Mouse (Mus musculus): ENCODE data around the gene Trmt10c. TPM values are rescaled to one million over a fixed set of nuclear protein-coding genes. Genes with fewer than 3 reads are reported as not detected.

Gene Trmt10c
- total RNA-seq, 2 experiments from 2014 or later: 9.3 to 10.0 TPM

DNA sequence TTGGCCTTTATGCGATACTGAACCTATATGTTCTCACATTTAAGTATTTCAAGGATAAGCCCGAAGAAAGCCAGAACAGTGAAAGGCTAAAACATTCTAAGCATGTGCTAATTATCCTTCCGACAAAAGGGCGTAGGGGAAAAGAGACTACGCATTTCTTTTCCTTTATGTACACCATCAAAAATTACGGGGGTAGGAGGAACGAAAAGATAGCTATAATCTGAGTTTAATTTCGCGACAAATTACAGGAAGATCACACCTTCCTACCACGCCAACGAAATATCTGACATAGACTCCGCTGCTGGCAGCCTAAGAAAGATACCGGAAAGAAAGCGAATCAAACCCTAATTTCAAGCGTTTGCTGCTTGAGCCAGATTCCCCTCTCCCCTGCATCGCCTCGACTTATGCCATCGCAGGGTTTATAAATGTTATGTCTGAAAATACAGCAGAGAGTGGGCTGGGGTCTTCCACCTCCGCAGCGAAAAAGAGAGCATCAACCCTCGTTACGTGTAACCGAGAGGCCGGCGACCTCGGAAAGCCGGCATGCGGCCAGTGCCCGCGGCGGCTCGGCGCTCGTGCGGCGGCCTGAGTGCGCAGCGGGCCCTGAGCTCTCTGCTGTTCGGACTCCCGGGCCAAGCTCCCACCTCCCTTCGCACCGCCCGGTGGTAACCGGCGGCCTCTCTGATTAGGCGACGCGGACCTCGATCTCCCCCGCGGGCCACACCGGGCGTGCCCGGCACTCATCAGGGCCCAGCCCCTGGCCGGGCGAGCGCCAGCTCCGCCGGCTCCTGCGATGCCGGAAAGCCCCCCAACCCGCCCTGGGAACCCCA is 8.7 kb downstream of the Trmt10c start:
- DNase-seq (ENCODE audit: low spot score in 2 of 2): peak in 1 of 2 experiments; percentile 32
- Histone ChIP-seq H3K27ac (peak overlapping the region; percentile 98), H3K4me3 (peak overlapping the region; percentile 84)
- no peak for TF ChIP-seq CTCF (conservative IDR thresholded peaks at IDR 0.05)

DNA sequence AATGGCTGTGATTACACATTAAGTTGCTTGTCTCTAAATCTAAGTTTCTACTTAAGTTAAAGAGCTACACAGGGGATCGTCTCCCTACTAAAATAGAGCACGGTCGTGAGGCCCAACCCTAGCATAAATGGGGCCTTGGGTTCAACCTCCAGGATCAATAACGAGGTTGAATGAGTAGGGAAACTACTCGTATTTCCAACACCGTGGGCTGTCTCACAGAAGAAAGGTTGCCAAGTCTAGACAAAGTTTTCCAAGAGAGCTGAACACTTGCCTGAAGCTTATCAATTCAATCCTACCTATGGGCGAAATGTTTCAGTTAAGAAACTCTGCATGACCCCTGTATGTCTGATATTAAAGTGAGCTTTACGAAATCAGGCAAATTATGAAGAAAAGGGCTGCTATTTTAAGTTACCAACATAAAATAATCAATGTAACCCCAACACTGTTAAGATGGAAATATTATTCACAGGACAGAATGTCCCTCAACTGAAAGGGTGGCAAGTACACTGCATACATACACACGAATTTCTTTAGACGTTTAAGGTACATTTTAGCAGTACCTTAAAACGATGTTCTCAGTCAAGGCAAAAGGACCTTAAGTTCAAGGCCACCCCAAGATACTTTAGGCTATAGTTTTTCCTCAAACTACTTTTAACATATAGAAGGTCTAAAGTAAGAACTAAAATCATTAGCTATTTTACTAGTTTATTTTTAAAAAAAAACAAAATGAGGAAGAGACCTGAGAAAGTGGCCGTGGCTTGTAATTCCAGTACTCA is 9.6 kb downstream of the Trmt10c start:
- Histone ChIP-seq H3K4me3 (peak overlapping the region; percentile 84), H3K27ac (no peak overlapping the region)
- DNase-seq (ENCODE audit: low spot score in 2 of 2): no peak
- TF ChIP-seq CTCF (conservative IDR thresholded peaks at IDR 0.05): no peak

DNA sequence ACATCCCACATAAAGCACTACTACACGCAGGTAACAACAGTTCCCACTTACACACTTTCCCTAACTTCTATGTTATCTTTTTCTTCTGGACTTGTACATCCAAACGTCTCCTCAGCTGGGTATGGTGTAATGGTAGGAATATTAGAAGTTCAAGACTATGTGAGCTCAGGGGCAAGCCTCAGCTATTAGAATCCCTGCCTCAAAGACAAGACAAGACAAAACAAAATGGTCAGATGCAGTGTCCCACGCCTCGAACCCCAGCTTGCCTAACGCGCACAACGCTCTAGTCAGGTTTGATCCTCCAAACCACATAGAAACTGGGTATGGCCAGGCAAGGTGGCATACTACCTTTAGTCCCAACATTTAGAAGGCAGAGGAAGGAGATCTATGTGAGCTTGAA is 18.0 kb downstream of the Trmt10c start:
- no peak for TF ChIP-seq CTCF (conservative IDR thresholded peaks at IDR 0.05)
- Histone ChIP-seq H3K4me3 (no peak overlapping the region), H3K27ac (no peak overlapping the region)
- no peak for DNase-seq (ENCODE audit: low spot score in 2 of 2)

DNA sequence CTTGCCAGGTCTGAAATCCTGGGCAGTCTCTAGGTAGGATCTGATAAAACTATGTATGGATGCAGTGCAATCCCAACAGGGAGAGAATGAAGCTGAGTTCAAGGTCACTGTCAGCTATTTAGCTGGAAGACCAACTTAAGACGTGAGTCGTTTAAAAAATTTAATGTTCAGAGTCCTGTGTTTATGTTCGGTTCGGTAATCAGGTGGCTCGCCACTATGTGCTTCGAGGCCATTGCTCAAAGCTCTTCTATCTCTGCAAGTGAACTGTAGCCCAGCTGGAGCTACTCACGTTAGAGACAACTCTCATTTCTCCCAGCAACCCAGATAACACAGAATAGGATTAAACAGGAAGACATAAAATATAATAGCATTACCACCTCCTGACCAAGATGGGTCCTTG is 23.5 kb downstream of the Trmt10c start:
- no peak for DNase-seq (ENCODE audit: low spot score in 2 of 2)
- H3K4me3 ChIP-seq: no peak overlapping the region
- no peak overlapping the region for H3K27ac ChIP-seq
- TF ChIP-seq CTCF (conservative IDR thresholded peaks at IDR 0.05): no peak

DNA sequence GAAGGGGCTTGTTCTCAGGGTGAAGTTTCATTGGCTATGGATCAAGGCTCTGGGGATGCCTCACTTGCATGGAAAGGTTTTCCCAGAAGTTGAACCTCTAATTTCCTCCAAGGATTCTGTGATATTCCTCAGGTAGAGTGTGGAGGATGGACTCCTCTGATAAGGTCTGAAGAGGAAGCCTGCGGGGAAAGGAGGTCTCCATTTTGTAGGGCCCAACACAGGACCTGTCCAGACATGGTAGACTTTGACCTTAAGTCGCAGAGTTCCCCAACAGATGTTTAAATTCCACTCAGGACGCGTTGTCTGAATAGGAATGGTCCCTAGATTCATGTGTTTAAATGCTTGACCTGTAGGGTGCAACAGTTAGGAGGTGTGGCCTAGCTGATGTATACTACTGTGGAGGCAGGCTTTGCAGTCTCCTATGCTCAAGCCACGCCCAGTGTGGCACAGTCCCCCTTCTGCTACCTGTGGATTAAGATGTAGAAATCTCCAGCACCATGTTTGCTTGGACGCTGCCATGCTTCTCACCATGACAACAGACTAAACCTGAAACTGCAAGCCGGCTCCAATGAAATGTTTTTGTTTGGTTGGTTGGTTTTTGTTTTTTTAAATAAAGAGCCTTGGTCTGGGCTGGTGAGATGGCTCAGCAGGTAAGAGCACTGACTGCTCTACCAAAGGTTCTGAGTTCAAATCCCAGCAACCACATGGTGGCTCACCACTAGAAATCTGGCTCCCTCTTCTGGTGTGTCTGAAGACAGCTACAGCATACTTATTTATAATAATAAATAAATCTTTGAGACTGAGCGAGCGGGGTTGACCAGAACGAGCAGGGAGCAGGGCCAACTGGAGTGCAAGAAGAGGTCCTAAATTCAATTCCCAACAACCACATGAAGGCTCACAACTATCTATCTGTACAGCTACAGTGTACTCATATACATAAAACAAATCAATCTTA is 24.6 kb downstream of the Trmt10c start:
- peak; percentile 54 for TF ChIP-seq CTCF (conservative IDR thresholded peaks at IDR 0.05)
- no peak for DNase-seq (ENCODE audit: low spot score in 2 of 2)
- Histone ChIP-seq H3K4me3 (no peak overlapping the region), H3K27ac (no peak overlapping the region)

DNA sequence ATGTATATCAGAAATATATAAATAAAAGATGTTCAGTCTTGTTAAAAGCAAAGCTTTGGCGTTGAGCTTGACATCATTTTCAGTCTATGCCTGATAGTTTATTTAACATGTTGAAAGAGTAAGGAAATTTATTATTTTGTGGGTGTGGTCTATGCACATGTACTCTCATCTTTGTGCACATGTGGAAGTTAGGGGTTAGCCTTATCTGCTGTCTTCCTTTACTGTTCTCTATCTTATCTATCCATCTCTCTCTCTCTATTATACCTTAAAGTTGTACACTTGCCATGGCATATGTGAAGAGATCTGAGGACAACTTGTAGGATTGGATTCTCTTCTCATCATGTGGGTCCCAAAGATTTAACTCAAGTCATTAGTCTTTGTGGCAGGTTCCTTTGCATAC is 28.8 kb downstream of the Trmt10c start:
- no peak for TF ChIP-seq CTCF (conservative IDR thresholded peaks at IDR 0.05)
- Histone ChIP-seq H3K4me3 (no peak overlapping the region), H3K27ac (no peak overlapping the region)
- DNase-seq (ENCODE audit: low spot score in 2 of 2): no peak

DNA sequence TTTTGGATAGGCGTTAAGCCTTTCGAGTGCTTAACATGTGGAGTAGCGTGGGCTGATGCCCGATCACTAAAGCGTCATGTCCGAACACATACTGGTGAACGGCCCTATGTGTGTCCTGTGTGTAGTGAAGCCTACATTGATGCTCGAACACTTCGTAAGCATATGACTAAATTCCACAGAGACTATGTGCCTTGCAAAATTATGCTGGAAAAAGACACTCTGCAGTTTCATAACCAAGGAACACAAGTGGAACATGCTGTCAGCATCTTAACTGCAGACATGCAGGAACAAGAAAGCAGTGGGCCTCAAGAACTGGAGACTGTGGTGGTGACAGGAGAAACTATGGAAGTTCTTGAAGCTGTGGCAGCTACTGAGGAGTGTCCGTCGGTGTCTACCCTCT is 30.8 kb downstream of the Trmt10c start:
- DNase-seq (ENCODE audit: low spot score in 2 of 2): no peak
- TF ChIP-seq CTCF (conservative IDR thresholded peaks at IDR 0.05): no peak
- Histone ChIP-seq H3K4me3 (no peak overlapping the region), H3K27ac (peak overlapping the region; percentile 46; the same call in 1 of the 2 replicates)

DNA sequence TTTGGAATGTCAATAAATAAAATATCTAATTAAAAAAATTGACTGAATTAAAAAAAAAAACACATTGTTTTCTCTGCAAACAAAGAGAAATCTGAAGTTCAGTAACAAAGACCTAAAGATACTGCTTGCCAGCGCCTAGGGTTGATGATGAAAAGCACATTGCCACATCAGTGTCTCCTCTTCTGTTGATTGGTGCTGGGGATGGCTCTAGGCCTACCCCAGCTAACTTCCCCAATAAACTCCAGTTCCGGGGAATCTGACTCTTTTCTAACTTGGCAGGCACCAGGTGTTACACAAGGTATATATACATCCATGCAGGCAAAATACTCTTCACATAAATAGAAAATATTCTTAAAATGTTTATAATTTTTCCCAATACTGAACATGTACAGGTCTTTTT is 43.4 kb downstream of the Trmt10c start:
- H3K4me3 ChIP-seq: no peak overlapping the region
- peak overlapping the region; percentile 71 for H3K27ac ChIP-seq
- DNase-seq (ENCODE audit: low spot score in 2 of 2): no peak
- TF ChIP-seq CTCF (conservative IDR thresholded peaks at IDR 0.05): no peak

DNA sequence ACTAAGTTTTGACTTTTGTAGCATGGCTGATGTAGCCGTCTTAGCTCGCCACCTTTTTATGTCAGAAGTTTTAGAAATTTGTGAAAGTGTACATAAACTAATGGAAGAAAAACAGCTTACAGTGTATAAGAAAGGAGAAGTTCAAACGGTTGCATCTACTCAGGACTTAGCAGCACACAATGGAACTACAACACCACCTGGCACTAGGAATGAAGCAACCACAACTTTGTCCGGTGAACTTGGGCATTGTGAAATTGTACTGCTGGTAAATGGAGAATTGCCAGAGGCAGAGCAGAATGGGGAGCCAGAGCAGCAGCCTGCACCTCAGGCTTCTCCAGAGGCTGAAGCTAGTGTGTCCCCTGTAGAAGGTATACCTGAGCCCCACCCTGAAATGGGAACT is 47.3 kb downstream of the Trmt10c start:
- Histone ChIP-seq H3K27ac (no peak overlapping the region), H3K4me3 (no peak overlapping the region)
- DNase-seq (ENCODE audit: low spot score in 2 of 2): no peak
- TF ChIP-seq CTCF (conservative IDR thresholded peaks at IDR 0.05): no peak

DNA sequence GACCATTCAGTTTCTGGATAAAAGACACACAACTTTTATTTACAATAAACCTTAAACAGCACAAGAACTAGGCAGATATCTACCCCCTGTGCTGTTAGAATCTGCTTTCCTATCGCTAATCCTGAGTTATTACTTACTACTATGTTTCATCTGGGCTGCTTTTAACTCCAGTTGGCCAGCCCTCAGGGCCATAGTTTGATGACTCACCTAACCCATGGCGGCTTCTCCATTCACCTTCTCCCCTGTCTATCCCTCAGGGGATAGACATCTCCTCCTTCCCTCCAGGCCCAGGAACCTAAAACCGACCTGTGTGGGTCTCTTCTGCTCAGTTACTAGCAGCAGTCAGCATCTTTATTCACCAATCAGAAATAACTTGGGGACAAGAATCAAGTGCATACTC is 51.6 kb downstream of the Trmt10c start:
- no peak overlapping the region for H3K4me3 ChIP-seq
- H3K27ac ChIP-seq: no peak overlapping the region
- no peak for TF ChIP-seq CTCF (conservative IDR thresholded peaks at IDR 0.05)
- DNase-seq (ENCODE audit: low spot score in 2 of 2): no peak

Small RNAs within 50 kb of the gene (microRNA-seq; reads per million reads assigned to microRNA genes)
- gene Gm24047: 0 reads per million in 2 experiments

Other genes starting within 250 kb of the Trmt10c start
- 1 to 10 TPM; 5.9 to 8.5 TPM for gene Nfkbiz, start 198.9 kb downstream of the Trmt10c start, total RNA-seq (2021)
- gene Nxpe3, start 142.5 kb downstream of the Trmt10c start, total RNA-seq (2021): 10 to 100 TPM; 11.6 to 11.7 TPM
- gene Cep97, start 103.0 kb downstream of the Trmt10c start, total RNA-seq (2021): 10 to 100 TPM; 16.0 to 19.6 TPM
- gene Rpl24, start 71.5 kb downstream of the Trmt10c start, total RNA-seq (2021): 100 to 1,000 TPM; 399 to 405 TPM
- 10 to 100 TPM; 49.6 to 52.3 TPM for gene Zbtb11, start 63.9 kb downstream of the Trmt10c start, total RNA-seq (2021)
- gene Pcnp, start 8.1 kb downstream of the Trmt10c start, total RNA-seq (2021): 100 to 1,000 TPM; 145 to 161 TPM
- gene Senp7, start 10.5 kb upstream of the Trmt10c start, total RNA-seq (2021): 10 to 100 TPM; 42.3 to 53.5 TPM
- 1 to 10 TPM in 1 of 2 experiments, under 1 TPM in 1; 0.97 to 1.1 TPM for gene Impg2, start 166.5 kb upstream of the Trmt10c start, total RNA-seq (2021)

Data from layer of hippocampus, adult 2 months (tissue).